Mouse (Mus musculus) myocyte (in vitro differentiated cells): ENCODE data around the gene Meis2.

Experiments used
- MAX ChIP-seq: IDR thresholded peaks from one replicate; pipeline ENCODE4 v1.6.1; 2011; ENCODE audit warnings: low read depth, mild to moderate bottlenecking, control low read depth
- MYOD1 ChIP-seq, 3 experiments: IDR thresholded peaks; one replicate each; pipeline ENCODE4 v1.6.1; 2011; ENCODE audit warnings: control low read depth in 2 of 3, low read depth in 2 of 3, mild to moderate bottlenecking in 2 of 3, moderate library complexity in 1 of 3; ENCODE audit not compliant: insufficient read length in 2 of 3, control insufficient read depth in 1 of 3
- POLR2A ChIP-seq: IDR thresholded peaks from one replicate; pipeline ENCODE4 v1.6.1; 2011; ENCODE audit warnings: low read depth, mild to moderate bottlenecking, control low read depth, moderate library complexity; ENCODE audit not compliant: insufficient read length
- REST ChIP-seq: IDR thresholded peaks from one replicate; pipeline ENCODE4 v1.6.1; 2011; ENCODE audit warnings: mild to moderate bottlenecking, control low read depth, moderate library complexity; ENCODE audit not compliant: insufficient read depth, insufficient read length
- TCF12 ChIP-seq: IDR thresholded peaks from one replicate; pipeline ENCODE4 v1.6.1; 2011; ENCODE audit warnings: mild to moderate bottlenecking, control low read depth; ENCODE audit not compliant: poor library complexity, insufficient read depth, severe bottlenecking
- USF1 ChIP-seq: IDR thresholded peaks from one replicate; pipeline ENCODE4 v1.6.1; 2011; ENCODE audit warnings: low read depth, mild to moderate bottlenecking, control low read depth, moderate library complexity

DNA sequence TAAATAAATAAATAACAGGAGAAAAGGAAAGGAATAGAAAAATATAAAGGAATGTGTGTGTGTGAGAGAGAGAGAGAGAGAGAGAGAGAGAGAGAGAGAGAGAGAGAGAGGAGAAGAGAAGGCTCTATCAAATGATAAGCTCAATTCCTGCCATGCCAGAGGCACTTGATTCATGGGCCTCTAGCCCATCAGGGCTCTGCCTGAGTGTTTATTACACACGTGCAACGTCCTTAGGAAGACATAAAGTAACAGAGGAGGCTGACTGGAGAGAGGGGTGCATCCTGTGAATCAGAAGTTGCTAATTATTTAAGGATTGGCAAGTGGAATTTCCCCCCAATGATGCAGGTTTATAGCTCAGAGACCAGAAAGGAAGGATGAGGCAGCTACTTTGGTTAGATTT lies 168.6 kb downstream of the Meis2 start:
- no peak for TF ChIP-seq MAX
- TF ChIP-seq TCF12 = no peak
- no peak for TF ChIP-seq POLR2A
- no peak for TF ChIP-seq REST
- TF ChIP-seq MYOD1 (IDR thresholded peaks at IDR 0.05; ENCODE audit: control insufficient read depth in 1 of 3, insufficient read length in 2 of 3, low read depth in 2 of 3) = no peak
- TF ChIP-seq USF1 = no peak
